Mouse (Mus musculus): ENCODE measurements around the gene Pla2r1. TPM values are rescaled to one million over a fixed set of nuclear protein-coding genes. Genes with fewer than 3 reads are reported as not detected.

Pla2r1 gene
- polyA plus RNA-seq (2012; rRNA removed): 0.47 and 0.73 TPM in 2 replicates

DNA sequence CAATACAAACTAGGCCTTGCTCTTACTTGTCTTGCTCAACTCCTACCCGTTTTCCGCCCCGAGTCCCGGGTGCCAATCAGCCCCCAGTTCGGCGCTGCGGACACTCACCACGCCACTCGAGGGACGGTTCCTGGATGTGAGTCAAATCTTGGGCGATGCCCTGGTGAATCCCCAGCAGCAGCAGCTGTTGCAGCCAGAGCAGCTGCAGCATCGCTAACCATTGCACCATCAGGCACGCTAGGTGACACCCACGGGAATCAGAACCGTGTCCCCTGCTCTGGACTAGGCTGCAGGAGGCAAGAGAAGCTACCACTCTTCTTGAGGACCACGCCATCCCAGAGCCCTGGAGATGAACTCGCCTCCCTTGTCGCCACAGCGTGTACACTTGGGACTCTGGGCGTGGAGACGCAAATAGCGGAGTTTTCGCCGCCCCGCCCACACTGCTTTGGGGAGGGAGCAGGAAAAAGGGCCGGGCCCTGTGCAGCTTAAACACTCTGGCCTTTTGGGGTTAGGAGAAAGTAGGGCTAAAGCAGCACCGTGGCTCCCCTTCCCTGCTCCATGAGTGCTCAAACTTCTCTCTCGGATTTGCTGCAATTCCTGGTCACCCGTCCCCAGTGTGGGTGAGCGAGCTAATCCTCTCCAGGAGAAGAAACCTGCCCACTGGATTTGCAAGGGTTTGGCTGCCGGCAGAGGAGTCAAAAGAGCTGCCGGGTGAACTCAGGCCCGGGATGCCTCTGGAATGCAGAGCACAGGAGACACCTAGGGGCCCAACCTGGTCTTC lies at the start of gene Pla2r1:
Gene Pla2r1, minus strand, starts transcription at position 407 of the 781 bp plus-strand sequence.

DNA sequence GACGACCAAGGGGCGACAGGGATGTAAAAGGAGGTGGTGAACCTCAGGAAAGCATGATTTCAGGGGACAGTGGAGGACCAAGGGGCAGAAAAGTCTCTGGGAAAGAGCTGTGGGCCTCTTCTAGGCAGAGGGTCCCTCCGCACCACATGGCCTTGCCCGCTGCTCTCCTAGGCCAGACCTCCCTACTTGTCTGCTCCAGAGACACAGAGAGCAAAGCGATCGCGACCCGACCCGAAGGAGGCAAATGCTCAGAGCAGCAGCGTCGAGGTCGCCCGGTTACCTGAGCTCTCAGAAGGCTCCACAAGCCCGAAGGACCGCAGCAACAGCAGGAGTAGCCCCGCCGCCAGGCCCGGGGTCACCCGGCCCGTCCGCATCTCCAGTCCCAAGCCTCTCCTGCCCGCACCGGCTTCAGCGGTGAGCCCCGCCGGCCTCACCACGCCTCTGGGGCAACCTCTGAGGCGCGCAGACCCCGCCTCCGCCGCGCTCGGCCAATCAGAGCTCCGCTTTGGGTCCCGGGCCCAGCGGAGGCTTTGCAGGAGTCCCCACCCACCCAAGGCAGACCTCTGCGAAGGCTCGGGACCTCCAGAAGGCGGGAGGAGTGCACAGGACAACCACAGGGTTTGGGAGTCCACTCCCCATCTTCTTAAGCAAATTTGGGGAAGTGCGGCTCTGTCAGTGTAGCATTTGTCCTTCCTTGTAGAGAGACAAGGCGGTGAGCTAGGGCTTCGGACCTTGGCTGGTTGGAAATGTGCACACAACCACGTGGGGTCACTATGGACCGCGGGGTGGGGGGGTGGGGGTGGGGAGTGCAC lies 170.0 kb downstream of the Pla2r1 start, which contains the start of gene Ly75:
Gene Ly75, minus strand, starts transcription at position 446 of the 812 bp plus-strand sequence.

Other genes with a start within 250 kb of the Pla2r1 start
- gene Ly75, start 170.0 kb downstream of the Pla2r1 start, polyA plus RNA-seq (2012; rRNA removed): 0.64 and 0.86 TPM in 2 replicates
- 0.04 and 0.36 TPM in 2 replicates for gene Itgb6, start 169.3 kb upstream of the Pla2r1 start, polyA plus RNA-seq (2012; rRNA removed)

Data from central nervous system, embryonic 14 days (tissue).